8 mouse cellular contexts compared by ENCODE assay signal in genomic region chr9:88599206-88600162, GRCm38 (mm10). TPM values are rescaled to one million over a fixed set of nuclear protein-coding genes. Genes with fewer than 3 reads are reported as not detected.
A peak's percentile ranks its signal among the peaks of the same experiment; 100 is the strongest.
DNase-seq lines count a peak whose midpoint lies in the region; ATAC-seq and TF ChIP-seq lines count a peak whose summit lies in the region.
"Not testable (repeated sequence)": the region's sequence is repeated elsewhere in the genome, so short reads cannot be mapped to it uniquely, and the experiment has no call there.

No protein-coding gene starts in this region.

- not testable (repeated sequence) for H3K4me1 ChIP-seq in heart, embryonic 13.5 days; liver, embryonic 12.5 days; stomach, embryonic 15.5 days

- not testable (repeated sequence) for H3K9me3 ChIP-seq in heart, embryonic 13.5 days; liver, embryonic 12.5 days (replicated peaks); stomach, embryonic 15.5 days

- H3K4me2 ChIP-seq in heart, embryonic 13.5 days, result peak overlapping the region; percentile 68
- peak overlapping the region; percentile 73 for H3K4me2 ChIP-seq in liver, embryonic 12.5 days
- peak overlapping the region; percentile 62 for H3K4me2 ChIP-seq in stomach, embryonic 15.5 days

- peak; percentile 98 for DNase-seq in brain, embryonic 14.5 days (ENCODE audit: low read depth)
- DNase-seq in kidney, postnatal 10 days, result peak; percentile 100
- peak; percentile 71 to 82 for DNase-seq in natural killer cell, adult 2 months (ENCODE audit: low spot score in 2 of 2)

- H3ac ChIP-seq in C2C12 (ENCODE audit: control insufficient read depth, insufficient read length, low read depth), result not testable (repeated sequence)

- H3K36me3 ChIP-seq in C2C12 (ENCODE audit: control insufficient read depth, insufficient read depth); heart, embryonic 13.5 days; liver, embryonic 12.5 days; stomach, embryonic 15.5 days: not testable (repeated sequence)

- not testable (repeated sequence) for TF ChIP-seq POLR2A in brain, embryonic 14.5 days (IDR thresholded peaks at IDR 0.05; ENCODE audit: borderline replicate concordance, extremely low read depth, insufficient read depth, insufficient read length, poor library complexity, severe bottlenecking)

- 1% methylated on average over 47 of the region's 50 CpGs for WGBS in heart, embryonic 13.5 days
- WGBS in liver, embryonic 12.5 days (ENCODE audit: insufficient replicate concordance), result 3% methylated on average over 48 of the region's 50 CpGs
- WGBS in stomach, embryonic 15.5 days, result 2% methylated on average over 49 of the region's 50 CpGs

- H3K9ac ChIP-seq in heart, embryonic 13.5 days, result peak overlapping the region; percentile 77
- peak overlapping the region; percentile 12; the same call in 1 of the 2 replicates for H3K9ac ChIP-seq in liver, embryonic 12.5 days
- not testable (repeated sequence) for H3K9ac ChIP-seq in stomach, embryonic 15.5 days

- ATAC-seq in erythroid progenitor cell, adult 5-6 weeks (replicated peaks; ENCODE audit: low FRiP score, poor library complexity, severe bottlenecking), result peak; percentile 96
- ATAC-seq in heart, embryonic 13.5 days (ENCODE audit: extremely low read depth, insufficient number of reproducible peaks, low FRiP score, low TSS enrichment), result peak; percentile 89
- ATAC-seq in liver, embryonic 12.5 days, result peak; percentile 98
- peak; percentile 98 for ATAC-seq in stomach, embryonic 15.5 days (ENCODE audit: insufficient read depth, low FRiP score, low read depth)

- TF ChIP-seq CTCF in C2C12 (IDR thresholded peaks at IDR 0.05; ENCODE audit: control insufficient read depth, insufficient read depth, insufficient read length); brain, embryonic 14.5 days (IDR thresholded peaks at IDR 0.05; ENCODE audit: borderline replicate concordance, extremely low read depth, insufficient read depth, insufficient read length): not testable (repeated sequence)

- H3K4me3 ChIP-seq in C2C12 (ENCODE audit: insufficient read depth, poor library complexity, severe bottlenecking), result not testable (repeated sequence)
- H3K4me3 ChIP-seq in heart, embryonic 13.5 days, result peak overlapping the region; percentile 49
- peak overlapping the region; percentile 49 for H3K4me3 ChIP-seq in liver, embryonic 12.5 days
- H3K4me3 ChIP-seq in stomach, embryonic 15.5 days (replicated peaks), result peak overlapping the region; percentile 39

- H3K27me3 ChIP-seq in C2C12 (ENCODE audit: control insufficient read depth, insufficient read depth, insufficient read length); heart, embryonic 13.5 days (replicated peaks); liver, embryonic 12.5 days (replicated peaks); stomach, embryonic 15.5 days (replicated peaks): not testable (repeated sequence)

- not testable (repeated sequence) for H3K79me3 ChIP-seq in C2C12 (ENCODE audit: low read depth)

- peak overlapping the region; percentile 62; the same call in 1 of the 2 replicates for H3K27ac ChIP-seq in heart, embryonic 13.5 days (replicated peaks)
- H3K27ac ChIP-seq in liver, embryonic 12.5 days; stomach, embryonic 15.5 days: not testable (repeated sequence)

- H3K79me2 ChIP-seq in C2C12 (ENCODE audit: control insufficient read depth, insufficient read depth), result not testable (repeated sequence)

TF ChIP-seq in C2C12, 6 proteins besides CTCF, POLR2A, EP300 and RAD21:
- TF ChIP-seq MAX (IDR thresholded peaks at IDR 0.05), result peak; percentile 50

RNA-seq across cellular contexts. Expression of gene Trim43a, which starts 18.8 kb away (rescaled TPM):
- polyA plus RNA-seq in C2C12 (2012; fragmentation: generic; extraction: Trizol), result 0.04 TPM
- polyA plus RNA-seq in brain, embryonic 14.5 days (2012; rRNA removed), result 0.05 and 0.51 TPM in 2 replicates
- not detected in 2 replicates for total RNA-seq in erythroid progenitor cell, adult 5-6 weeks (2015; ENCODE audit: low replicate concordance)
- total RNA-seq in erythroid progenitor cell, adult 5-6 weeks (2017; ENCODE audit: low replicate concordance), result not detected in 2 replicates
- 0.23 and 0.39 TPM in 2 replicates for polyA plus RNA-seq in heart, embryonic 13.5 days (2015; fragmentation: Nextera tagmentation; extraction: Ambion mirVana)
- polyA plus RNA-seq in liver, embryonic 12.5 days (2016; fragmentation: Nextera tagmentation; extraction: Ambion mirVana), result not detected in 2 replicates
- polyA plus RNA-seq in stomach, embryonic 15.5 days (2015; fragmentation: Nextera tagmentation; extraction: Ambion mirVana), result 0.09 and 0.24 TPM in 2 replicates

RNA-seq across cellular contexts. Expression of gene Zfp949, which starts 51.7 kb away (rescaled TPM):
- 1.5 TPM for polyA plus RNA-seq in C2C12 (2012; fragmentation: generic; extraction: Trizol)
- polyA plus RNA-seq in brain, embryonic 14.5 days (2012; rRNA removed), result 11.0 and 13.9 TPM in 2 replicates
- 18.0 and 32.7 TPM in 2 replicates for total RNA-seq in erythroid progenitor cell, adult 5-6 weeks (2015; ENCODE audit: low replicate concordance)
- 27.9 and 35.7 TPM in 2 replicates for total RNA-seq in erythroid progenitor cell, adult 5-6 weeks (2017; ENCODE audit: low replicate concordance)
- 6.3 and 8.4 TPM in 2 replicates for polyA plus RNA-seq in heart, embryonic 13.5 days (2015; fragmentation: Nextera tagmentation; extraction: Ambion mirVana)
- polyA plus RNA-seq in liver, embryonic 12.5 days (2016; fragmentation: Nextera tagmentation; extraction: Ambion mirVana), result 5.9 and 6.2 TPM in 2 replicates
- polyA plus RNA-seq in stomach, embryonic 15.5 days (2015; fragmentation: Nextera tagmentation; extraction: Ambion mirVana), result 10.1 and 10.5 TPM in 2 replicates
